Mouse (Mus musculus) T-helper 2 cell (primary cell): ENCODE data around the gene Zfp804a.

Experiments used
- in situ Hi-C: fragments of 300-600 bp; cut with MboI, MseI; formaldehyde crosslinking; loops from one replicate; pipeline ENCODE4 v1.15.1; 2025; ENCODE audit warnings: high pct_unique_total_duplicates

Gene Zfp804a

GRCm38 (mm10) chr2:82253382-82253781, 200.4 kb downstream of the Zfp804a start:
- in situ Hi-C loops = no loop called here

- in situ Hi-C loops = no loop called here
These were observed 229.7 kb downstream of the Zfp804a start for GRCm38 (mm10) chr2:82282591-82283269.

- in situ Hi-C loops = no loop called here
These were observed 242.0 kb downstream of the Zfp804a start for GRCm38 (mm10) chr2:82294932-82295493.
